Mouse (Mus musculus) liver, adult 2 months (tissue): ENCODE measurements at regions not wholly inside any gene's neighbourhood (a gene's known extent, or its start where the extent isn't known, plus 50 kb on each side); places are given as distances from the start of the nearest gene placed in this dataset.

Source experiments
- CTCF ChIP-seq: fragments of 200-500 bp; IDR thresholded peaks from 2 replicates; pipeline ENCODE4 v1.5.1; 2011; ENCODE audit warnings: low read depth, low read length, control low read depth
- POLR2A ChIP-seq: fragments of 200-500 bp; IDR thresholded peaks from 2 replicates; pipeline ENCODE4 v1.6.1; 2011; ENCODE audit warnings: low read length, control low read depth; ENCODE audit not compliant: insufficient read depth; ENCODE audit errors: extremely low read depth

DNA sequence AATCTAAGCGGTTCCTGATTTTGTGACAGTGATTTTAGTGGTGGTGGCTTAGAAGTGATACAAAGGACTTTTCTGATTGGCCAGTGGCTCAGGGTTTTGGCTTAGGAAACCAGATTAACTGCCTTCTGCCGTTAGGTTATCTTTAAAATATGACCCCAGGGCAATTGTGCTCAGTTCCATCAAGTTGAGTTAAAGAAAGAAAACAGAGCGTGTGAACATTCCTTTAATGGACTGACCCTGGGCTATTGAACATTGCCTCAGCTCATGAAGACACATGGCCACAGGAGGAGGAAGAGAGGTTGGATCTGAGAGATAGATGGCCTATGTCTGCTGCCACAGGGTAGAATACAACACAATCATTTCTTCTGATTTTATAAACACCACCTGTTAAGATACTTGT lies 191.0 kb upstream of the Zc3h12c start:
- TF ChIP-seq POLR2A (no peak), CTCF (no peak)
